Mouse (Mus musculus) embryonic stem cell, embryonic (primary cell): ENCODE data around the gene Fkrp.

Experiments
- CTCF ChIA-PET, 4 experiments: fragments of 300-600 bp in 2 of 4; fragments of 350-600 bp in 2 of 4; sonication (Branson Sonifier 250); formaldehyde crosslinking; loops; one replicate each; lab custom pipeline; 2022; ENCODE audit warnings: inconsistent platforms in 2 of 4; lab: Charles Lee
- POLR2A ChIA-PET, 4 experiments: fragments of 300-600 bp in 2 of 4; fragments of 350-600 bp in 2 of 4; sonication (Branson Sonifier 250); formaldehyde crosslinking; loops; one replicate each; lab custom pipeline; 2022; ENCODE audit warnings: antibody characterized with exemption in 4 of 4, inconsistent platforms in 1 of 4; lab: Charles Lee

Fkrp gene

GRCm38 (mm10) chr7:16792316-16792715, 24.2 kb downstream of the Fkrp start:
- POLR2A ChIA-PET = interaction anchor here (0.6 to 4.9 kb wide), 21 partner anchors 9 to 507 kb away, joined by 3 to 76 read pairs (median 4); partner anchors contain the start of genes Slc1a5 (in 3 of the 4), Ap2s1 (in 2 of the 4) and Dact3 (in 1 of the 4)

GRCm38 (mm10) chr7:16785541-16786083, 30.9 kb downstream of the Fkrp start:
- CTCF ChIA-PET = interaction anchor here in 2 of 4 experiments (0.5 to 0.9 kb wide), 2 partner anchors 37 to 91 kb away, joined by 3 to 5 read pairs; no protein-coding TSS in a partner anchor

More at GRCm38 (mm10) chr7:16792316-16792715, 24.2 kb downstream of the Fkrp start:
- CTCF ChIA-PET = interaction anchor here in 2 of 4 experiments (1.0 to 1.2 kb wide), 3 partner anchors 22 to 46 kb away, joined by 3 to 5 read pairs (median 4); no protein-coding TSS in a partner anchor

GRCm38 (mm10) chr7:16784498-16784976, 32.0 kb downstream of the Fkrp start:
- CTCF ChIA-PET = interaction anchor here in 3 of 4 experiments (0.6 to 2.0 kb wide), 7 partner anchors 9 to 89 kb away, joined by 3 to 8 read pairs (median 3); partner anchors contain the start of gene Prkd2 (in 1 of the 3)
- POLR2A ChIA-PET = interaction anchor here (0.5 to 9.6 kb wide), 65 partner anchors 9 to 759 kb away, joined by 3 to 84 read pairs (median 4); partner anchors contain the start of genes Ap2s1 (in 3 of the 4), Arhgap35 (in 2 of the 4), Dact3 (in 2 of the 4) and Ccdc9 (in 1 of the 4)

More at GRCm38 (mm10) chr7:16785541-16786083, 30.9 kb downstream of the Fkrp start:
- POLR2A ChIA-PET = interaction anchor here in 3 of 4 experiments (0.7 to 9.6 kb wide), 22 partner anchors 8 to 500 kb away, joined by 3 to 84 read pairs (median 5); no protein-coding TSS in a partner anchor

- CTCF ChIA-PET = interaction anchor here in 2 of 4 experiments (0.8 to 2.0 kb wide), 3 partner anchors 13 to 111 kb away, joined by 3 to 7 read pairs (median 3); no protein-coding TSS in a partner anchor
These were observed 32.6 kb downstream of the Fkrp start for GRCm38 (mm10) chr7:16783758-16784415.

GRCm38 (mm10) chr7:16783224-16783688, 33.3 kb downstream of the Fkrp start:
- CTCF ChIA-PET = interaction anchor here in 2 of 4 experiments (0.8 to 2.0 kb wide), 3 partner anchors 14 to 112 kb away, joined by 3 to 7 read pairs (median 3); no protein-coding TSS in a partner anchor
- POLR2A ChIA-PET = interaction anchor here in 3 of 4 experiments (0.6 to 9.6 kb wide), 35 partner anchors 10 to 497 kb away, joined by 3 to 84 read pairs (median 5); partner anchors contain the start of genes Ap2s1 (in 2 of the 3), Dact3 (in 2 of the 3) and Strn4 (in 1 of the 3)

More at GRCm38 (mm10) chr7:16783758-16784415, 32.6 kb downstream of the Fkrp start:
- POLR2A ChIA-PET = interaction anchor here (0.6 to 9.6 kb wide), 49 partner anchors 9 to 498 kb away, joined by 3 to 84 read pairs (median 4); partner anchors contain the start of genes Ap2s1 (in 3 of the 4), Dact3 (in 2 of the 4), Strn4 (in 2 of the 4) and Ccdc9 (in 1 of the 4)

GRCm38 (mm10) chr7:16782555-16783125, 33.9 kb downstream of the Fkrp start:
- POLR2A ChIA-PET = interaction anchor here in 3 of 4 experiments (0.6 to 9.6 kb wide), 38 partner anchors 9 to 497 kb away, joined by 3 to 84 read pairs (median 4); partner anchors contain the start of genes Dact3 (in 2 of the 3), Ap2s1 (in 1 of the 3), Strn4 (in 1 of the 3) and Tmem160 (in 1 of the 3)
- CTCF ChIA-PET = interaction anchor here in 1 of 4 experiments (0.8 kb wide), 1 partner anchor 10 kb away, joined by 6 read pairs; no protein-coding TSS in a partner anchor

GRCm38 (mm10) chr7:16781816-16782554, 34.5 kb downstream of the Fkrp start:
- CTCF ChIA-PET = interaction anchor here in 3 of 4 experiments (0.8 to 0.9 kb wide), 3 partner anchors 10 to 113 kb away, joined by 3 to 6 read pairs (median 3); no protein-coding TSS in a partner anchor

GRCm38 (mm10) chr7:16781555-16781815, 35.0 kb downstream of the Fkrp start:
- CTCF ChIA-PET = interaction anchor here in 2 of 4 experiments (0.9 kb wide), 2 partner anchors 36 to 114 kb away, joined by 3 read pairs; no protein-coding TSS in a partner anchor

More at GRCm38 (mm10) chr7:16781816-16782554, 34.5 kb downstream of the Fkrp start:
- POLR2A ChIA-PET = interaction anchor here (0.6 to 9.6 kb wide), 64 partner anchors 9 to 496 kb away, joined by 3 to 84 read pairs (median 4); partner anchors contain the start of genes Dact3 (in 3 of the 4), Ap2s1 (in 2 of the 4), Prkd2 (in 2 of the 4) and Ccdc9 (in 1 of the 4)

GRCm38 (mm10) chr7:16780825-16781554, 35.5 kb downstream of the Fkrp start, which contains the start of gene Slc1a5:
TSS of gene Slc1a5 (plus strand) at chr7:16781340.
- POLR2A ChIA-PET = interaction anchor here (0.6 to 9.6 kb wide), 99 partner anchors 8 to 495 kb away, joined by 3 to 84 read pairs (median 4); partner anchors contain the start of genes Dact3 (in 3 of the 4), Ap2s1 (in 2 of the 4), Prkd2 (in 2 of the 4) and Ccdc9 (in 1 of the 4)
- CTCF ChIA-PET = interaction anchor here in 2 of 4 experiments (0.6 to 1.2 kb wide), 6 partner anchors 24 to 166 kb away, joined by 3 to 4 read pairs (median 3); partner anchors contain the start of gene Arhgap35 (in 1 of the 2)

More at GRCm38 (mm10) chr7:16781555-16781815, 35.0 kb downstream of the Fkrp start:
- POLR2A ChIA-PET = interaction anchor here (0.6 to 9.6 kb wide), 60 partner anchors 8 to 496 kb away, joined by 3 to 84 read pairs (median 5); partner anchors contain the start of genes Dact3 (in 3 of the 4), Ap2s1 (in 2 of the 4), Prkd2 (in 2 of the 4) and Ccdc9 (in 1 of the 4)

- ChIA-PET CTCF (interaction anchor here in 2 of 4 experiments (0.6 to 1.2 kb wide), 5 partner anchors 25 to 165 kb away, joined by 3 to 4 read pairs (median 3); partner anchors contain the start of gene Arhgap35 (in 1 of the 2)), POLR2A (interaction anchor here (0.6 to 9.6 kb wide), 55 partner anchors 8 to 494 kb away, joined by 3 to 84 read pairs (median 4); partner anchors contain the start of genes Ap2s1 (in 2 of the 4), Dact3 (in 2 of the 4), Ccdc9 (in 1 of the 4) and Gm42372 (in 1 of the 4))
These were observed 36.5 kb downstream of the Fkrp start for GRCm38 (mm10) chr7:16780076-16780475.

GRCm38 (mm10) chr7:16775888-16776287, 40.6 kb downstream of the Fkrp start:
- ChIA-PET CTCF (no interaction called here), POLR2A (interaction anchor here in 3 of 4 experiments (0.7 to 1.8 kb wide), 5 partner anchors 15 to 24 kb away, joined by 3 to 4 read pairs (median 3); no protein-coding TSS in a partner anchor)

- POLR2A ChIA-PET = interaction anchor here in 3 of 4 experiments (0.6 to 3.3 kb wide), 14 partner anchors 9 to 29 kb away, joined by 3 to 15 read pairs (median 4); partner anchors contain the start of genes Slc1a5 (in 2 of the 3) and Ap2s1 (in 1 of the 3)
- CTCF ChIA-PET = interaction anchor here in 1 of 4 experiments (1.5 kb wide), 1 partner anchor 20 kb away, joined by 7 read pairs; no protein-coding TSS in a partner anchor
These were observed 50.1 kb downstream of the Fkrp start for GRCm38 (mm10) chr7:16766443-16766842.

- ChIA-PET CTCF (no interaction called here), POLR2A (interaction anchor here in 2 of 4 experiments (1.1 to 1.4 kb wide), 2 partner anchors 18 to 21 kb away, joined by 3 to 5 read pairs (median 4); partner anchors contain the start of gene Slc1a5 (in 2 of the 2))
These were observed 52.9 kb downstream of the Fkrp start for GRCm38 (mm10) chr7:16763463-16764218.

- CTCF ChIA-PET = interaction anchor here in 1 of 4 experiments (0.9 to 1.5 kb wide), 5 partner anchors 10 to 133 kb away, joined by 3 read pairs; no protein-coding TSS in a partner anchor
- POLR2A ChIA-PET = interaction anchor here in 3 of 4 experiments (0.9 to 3.0 kb wide), 9 partner anchors 9 to 298 kb away, joined by 3 to 22 read pairs (median 5); partner anchors contain the start of gene Slc1a5 (in 1 of the 3)
These were observed 54.9 kb downstream of the Fkrp start for GRCm38 (mm10) chr7:16761630-16762029.
